Mouse (Mus musculus) ovary, postnatal 14 days (tissue): ENCODE data around the gene Cd68.
"Not testable (repeated sequence)": the region's sequence is repeated elsewhere in the genome, so short reads cannot be mapped to it uniquely, and the experiment has no call there.

ENCODE experiments used
- DNase-seq: peaks from one replicate; pipeline ENCODE4 v3.0.0; 2022; ENCODE audit warnings: low spot score

The Cd68 gene

DNA sequence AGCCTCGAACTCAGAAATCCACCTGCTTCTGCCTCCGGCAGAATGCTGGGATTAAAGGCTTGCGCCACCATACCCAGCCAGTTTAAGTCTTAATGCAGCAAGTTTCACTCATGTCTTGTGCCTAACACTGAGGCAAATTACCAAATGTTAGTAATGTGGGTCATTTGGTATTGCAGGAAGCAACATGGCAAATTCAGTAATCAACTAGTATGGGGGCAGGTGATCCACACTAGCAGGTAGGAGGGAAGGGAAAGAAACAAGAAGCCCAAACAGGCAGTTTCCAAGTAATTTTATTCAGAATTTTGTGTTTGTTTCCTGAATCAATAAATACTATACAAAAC lies 682 bp upstream of the Cd68 start:
- no peak for DNase-seq

DNA sequence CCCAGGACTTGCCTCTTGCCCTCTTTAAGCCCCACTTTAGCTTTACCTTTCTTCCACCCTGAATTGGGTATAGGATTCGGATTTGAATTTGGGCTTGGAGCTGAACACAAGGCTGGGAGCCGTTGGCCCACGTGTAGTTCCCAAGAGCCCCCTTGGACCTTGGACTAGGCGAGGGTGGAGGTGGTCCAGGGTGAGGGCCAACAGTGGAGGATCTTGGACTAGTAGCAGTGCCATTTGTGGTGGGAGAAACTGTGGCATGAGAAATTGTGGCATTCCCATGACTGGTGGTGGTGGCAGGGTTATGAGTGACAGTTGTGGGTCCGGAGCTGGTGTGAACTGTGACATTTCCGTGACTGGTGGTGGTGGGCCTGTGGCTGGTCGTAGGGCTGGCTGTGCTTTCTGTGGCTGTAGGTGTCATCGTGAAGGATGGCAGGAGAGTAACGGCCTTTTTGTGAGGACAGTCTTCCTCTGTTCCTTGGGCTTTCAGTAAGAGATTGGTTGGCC lies 444 bp downstream of the Cd68 start:
- DNase-seq, result no peak

DNA sequence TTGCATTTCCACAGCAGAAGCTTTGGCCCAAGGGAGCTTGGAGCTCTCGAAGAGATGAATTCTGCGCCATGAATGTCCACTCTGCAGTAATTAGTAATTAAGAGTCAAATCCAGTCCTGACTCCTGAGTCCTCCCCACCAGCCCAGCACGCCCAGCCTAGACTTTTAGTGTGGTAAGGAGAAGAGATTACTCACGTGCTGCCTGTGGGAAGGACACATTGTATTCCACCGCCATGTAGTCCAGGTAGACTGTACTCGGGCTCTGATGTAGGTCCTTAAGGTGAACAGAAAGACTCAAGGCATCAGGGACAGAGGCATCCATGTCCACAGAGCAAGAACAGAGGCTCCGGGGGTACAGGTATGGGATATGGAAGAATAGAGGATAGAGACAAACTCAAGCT lies 1.1 kb downstream of the Cd68 start:
- no peak for DNase-seq

DNA sequence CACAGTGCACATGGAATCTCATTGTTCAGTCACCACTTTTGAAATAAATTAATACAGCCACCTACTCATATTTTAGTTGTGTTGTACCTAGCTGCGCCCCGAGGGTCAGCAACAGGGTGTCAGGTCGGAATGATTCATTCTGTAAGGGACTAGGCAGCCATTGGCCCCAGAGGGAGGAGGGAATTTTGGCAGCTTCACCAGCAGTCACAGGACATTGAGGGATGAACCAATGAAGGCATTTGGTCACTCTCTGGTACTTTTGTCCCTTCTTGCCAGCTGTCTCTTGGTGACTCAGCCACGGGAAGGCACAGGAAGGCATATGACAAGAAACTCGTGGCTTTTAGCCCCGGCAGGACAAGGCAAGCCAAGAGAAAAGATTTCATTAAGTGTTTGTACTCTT lies 2.2 kb downstream of the Cd68 start:
- DNase-seq, result no peak

DNA sequence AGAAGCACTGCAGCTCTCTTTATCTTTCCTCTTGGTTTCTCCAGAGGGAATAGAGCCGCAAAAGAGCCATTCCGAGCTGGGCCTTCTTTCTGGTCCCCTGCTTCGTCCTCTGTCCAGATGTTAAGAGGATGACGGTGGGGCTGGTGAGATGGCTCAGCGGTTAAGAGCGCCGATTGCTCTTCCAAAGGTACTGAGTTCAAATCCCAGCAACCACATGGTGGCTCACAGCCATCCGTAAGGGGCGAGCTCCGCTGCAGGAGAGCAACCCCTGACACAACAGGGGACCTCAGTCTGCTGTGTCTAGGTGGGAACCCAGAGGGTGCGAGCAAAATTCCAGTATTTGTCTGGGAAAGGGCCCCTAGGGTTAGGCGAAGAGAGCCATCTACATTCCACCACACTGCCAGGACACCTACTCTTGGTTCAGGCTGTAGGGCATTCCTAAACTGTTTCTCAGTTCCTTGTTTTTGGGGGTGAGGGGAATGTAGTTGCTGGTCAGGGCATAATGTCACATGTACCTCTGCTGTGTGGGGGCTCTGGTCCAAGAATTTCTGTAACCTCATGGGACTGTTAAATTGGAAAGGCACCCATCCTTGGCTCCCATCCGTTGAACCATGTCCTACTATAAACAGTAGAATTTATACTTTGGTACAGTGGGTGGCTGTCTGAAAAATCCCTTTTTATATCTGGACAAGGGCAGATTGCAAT lies 2.8 kb downstream of the Cd68 start:
- no peak for DNase-seq

DNA sequence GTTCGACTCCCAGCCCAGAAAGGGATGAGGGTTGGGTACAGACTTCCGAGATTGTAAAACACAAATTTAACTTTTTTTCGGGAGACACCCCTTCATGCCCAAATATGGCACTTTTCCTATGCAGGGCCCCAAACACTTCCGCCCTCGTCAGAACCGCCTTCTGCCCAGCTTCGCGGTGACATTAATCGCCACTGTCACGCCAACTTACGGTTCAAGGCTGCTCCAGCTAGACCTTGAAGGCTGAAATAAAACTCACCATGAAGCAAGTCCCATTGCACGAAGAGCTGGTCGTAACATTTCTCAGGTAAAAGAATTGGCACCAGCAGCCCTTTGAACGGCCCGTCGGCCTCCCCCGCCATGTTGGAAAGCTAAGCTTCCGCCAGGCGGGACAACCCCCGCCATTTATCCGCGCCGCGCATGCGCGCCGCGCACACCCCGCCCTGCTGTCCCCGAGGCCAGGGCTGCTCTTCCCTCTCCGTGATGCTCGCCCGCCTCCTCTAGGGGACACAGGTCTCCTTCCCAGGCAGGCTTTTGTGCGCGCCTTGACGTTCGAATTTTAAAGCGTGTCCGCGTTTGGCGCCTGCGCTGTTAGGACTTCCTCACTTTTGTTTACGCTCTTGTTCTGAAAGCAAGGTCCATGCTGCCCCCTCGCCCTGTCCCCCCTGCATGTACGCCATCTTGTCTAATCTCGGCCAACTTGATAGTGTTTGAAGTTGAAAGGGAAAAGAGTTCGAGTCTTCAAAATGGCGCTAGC lies 3.6 kb downstream of the Cd68 start, which contains the start of gene Mpdu1:
Mpdu1 (minus strand) TSS at position 430 of the 754 bp plus-strand sequence.
- DNase-seq, result peak; percentile 78

DNA sequence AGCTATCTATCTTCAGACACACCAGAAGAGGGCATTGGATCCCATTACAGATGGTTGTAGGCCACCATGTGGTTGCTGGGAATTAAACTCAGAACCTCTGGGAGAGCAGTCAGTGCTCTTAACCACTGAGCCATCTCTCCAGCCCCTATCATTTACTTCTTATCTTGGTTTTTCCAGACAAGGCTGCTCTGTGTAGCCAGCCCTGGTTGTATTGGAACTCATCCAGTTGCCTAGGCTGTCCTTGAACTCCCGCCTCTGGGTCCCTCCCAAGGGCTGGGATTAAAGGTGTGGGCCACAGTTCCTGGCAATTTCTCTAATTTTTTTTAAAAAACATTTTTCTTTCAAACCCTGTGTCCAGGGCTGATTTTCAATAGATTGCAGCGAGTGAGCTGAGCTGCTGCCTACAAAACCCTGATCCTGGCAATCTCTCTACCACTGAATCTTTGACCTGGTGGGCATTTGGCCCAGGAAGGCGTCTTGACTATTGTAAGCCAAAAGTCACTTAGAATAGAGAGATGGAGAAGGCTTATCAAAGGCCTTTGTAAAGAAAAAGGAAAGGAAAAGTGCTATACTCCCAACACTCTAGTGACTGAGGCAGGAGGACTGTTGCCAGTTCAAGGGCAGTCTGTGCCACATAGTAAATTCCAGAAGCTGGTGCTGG lies 4.6 kb downstream of the Cd68 start:
- no peak for DNase-seq

DNA sequence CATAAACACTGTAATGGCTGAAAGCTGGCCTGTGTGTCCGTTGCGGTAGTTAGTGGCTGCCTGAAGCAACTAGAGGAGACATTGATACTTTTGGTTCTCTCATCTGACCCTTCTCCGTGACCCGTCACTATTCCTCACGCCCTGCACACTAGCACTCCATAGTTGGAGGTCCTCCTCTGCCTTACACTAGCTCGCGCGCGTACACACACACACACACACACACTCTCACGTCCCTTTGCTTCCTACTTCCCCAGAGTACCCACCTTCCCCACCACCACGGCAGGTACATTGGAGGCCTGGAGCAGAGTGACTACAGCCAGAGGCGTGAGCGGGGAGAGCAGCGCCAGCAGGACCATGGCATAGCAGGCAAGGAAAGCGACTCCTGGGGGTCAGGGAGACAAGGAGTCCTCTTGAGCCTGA lies 8.5 kb downstream of the Cd68 start:
- DNase-seq, result no peak

DNA sequence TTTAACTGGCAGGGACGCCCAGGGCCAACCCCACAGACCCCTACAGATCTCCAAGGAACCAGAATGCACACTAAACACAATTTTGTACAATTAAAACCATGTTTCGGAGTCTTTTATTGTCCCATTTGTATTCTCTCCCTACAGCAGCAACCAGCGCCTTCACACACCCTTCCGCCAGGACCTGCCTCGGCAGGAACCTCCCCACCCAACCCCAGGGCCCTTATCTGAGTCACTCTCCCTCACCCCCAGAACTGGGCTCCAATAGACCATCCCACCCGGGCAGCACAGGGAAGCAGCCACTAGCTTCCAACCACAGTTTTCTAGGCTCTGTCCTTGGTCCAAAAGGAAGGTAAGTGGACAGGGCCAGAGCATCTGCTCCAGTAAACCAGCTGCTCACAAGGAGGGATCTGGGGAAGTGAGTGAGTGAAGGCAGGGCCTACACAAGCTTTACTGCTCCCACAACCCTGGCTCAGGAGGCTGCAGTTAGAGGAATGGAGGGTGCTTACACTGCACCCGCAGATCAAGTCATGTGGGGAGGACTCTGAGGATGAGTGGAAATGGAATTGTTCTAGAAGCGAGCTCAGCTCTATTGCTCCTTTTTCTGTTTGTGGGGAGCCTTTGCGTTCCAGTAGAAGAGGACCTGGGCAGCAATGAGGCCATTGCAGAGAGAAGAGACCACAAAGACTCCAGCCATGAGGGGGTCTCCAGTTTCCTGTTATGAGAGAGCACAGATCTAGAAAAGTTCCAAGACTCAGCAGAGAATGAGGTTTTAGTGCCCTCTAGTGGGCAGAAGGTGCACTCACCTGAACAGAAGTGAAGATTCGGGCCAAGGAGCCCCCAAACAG lies 9.1 kb downstream of the Cd68 start:
- DNase-seq, result no peak

DNA sequence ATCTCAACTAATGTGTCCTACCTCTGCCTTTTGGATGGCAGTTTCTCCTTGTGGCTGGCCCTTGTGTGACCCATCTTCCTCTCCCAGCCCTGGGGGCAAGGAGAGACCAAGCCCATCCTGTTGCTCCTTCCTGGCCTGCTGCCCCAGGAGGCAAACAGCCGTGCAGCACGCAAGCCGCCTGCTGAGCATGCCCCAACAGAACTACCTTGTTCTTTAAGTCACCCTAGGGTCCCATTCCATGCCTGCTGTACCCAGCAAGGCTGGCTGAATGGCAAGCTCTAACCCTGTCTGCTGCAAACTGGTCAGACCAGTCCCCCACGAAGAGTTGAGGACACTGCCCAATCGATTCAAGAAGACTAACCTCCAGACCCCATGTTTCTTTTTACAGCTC lies 9.9 kb downstream of the Cd68 start:
- no peak for DNase-seq

DNA sequence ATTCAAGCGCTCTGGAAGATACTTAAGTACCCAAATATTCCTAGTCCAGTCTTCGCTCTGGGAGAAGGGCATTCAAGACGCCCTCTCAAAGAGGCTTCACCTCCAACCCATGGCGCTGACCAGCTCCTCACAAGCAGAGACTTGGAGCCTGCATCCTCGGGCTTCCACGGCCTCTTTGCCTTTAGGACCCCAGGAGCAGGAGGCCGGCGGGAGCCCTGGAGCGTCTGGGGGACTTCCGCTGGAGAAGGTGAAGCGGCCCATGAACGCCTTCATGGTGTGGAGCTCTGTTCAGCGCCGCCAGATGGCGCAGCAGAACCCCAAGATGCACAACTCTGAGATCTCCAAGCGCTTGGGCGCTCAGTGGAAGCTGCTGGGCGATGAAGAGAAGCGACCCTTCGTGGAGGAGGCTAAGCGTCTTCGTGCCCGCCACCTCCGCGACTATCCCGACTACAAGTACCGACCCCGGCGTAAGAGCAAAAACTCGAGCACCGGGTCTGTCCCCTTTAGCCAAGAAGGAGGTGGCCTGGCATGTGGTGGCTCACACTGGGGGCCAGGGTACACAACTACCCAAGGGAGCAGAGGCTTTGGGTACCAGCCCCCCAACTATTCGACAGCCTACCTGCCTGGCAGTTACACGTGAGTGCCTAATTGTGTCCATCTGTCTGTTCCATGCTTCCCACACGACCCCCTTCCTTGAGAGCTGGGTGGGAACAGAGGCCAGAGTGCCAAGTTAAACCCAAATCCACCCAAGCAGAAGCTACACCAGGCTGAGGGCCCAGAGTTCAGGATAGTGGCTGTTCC lies 10.5 kb downstream of the Cd68 start, which contains the start of gene Sox15:
Sox15 (plus strand) TSS at position 51 of the 801 bp plus-strand sequence.
- peak; percentile 56 for DNase-seq

DNA sequence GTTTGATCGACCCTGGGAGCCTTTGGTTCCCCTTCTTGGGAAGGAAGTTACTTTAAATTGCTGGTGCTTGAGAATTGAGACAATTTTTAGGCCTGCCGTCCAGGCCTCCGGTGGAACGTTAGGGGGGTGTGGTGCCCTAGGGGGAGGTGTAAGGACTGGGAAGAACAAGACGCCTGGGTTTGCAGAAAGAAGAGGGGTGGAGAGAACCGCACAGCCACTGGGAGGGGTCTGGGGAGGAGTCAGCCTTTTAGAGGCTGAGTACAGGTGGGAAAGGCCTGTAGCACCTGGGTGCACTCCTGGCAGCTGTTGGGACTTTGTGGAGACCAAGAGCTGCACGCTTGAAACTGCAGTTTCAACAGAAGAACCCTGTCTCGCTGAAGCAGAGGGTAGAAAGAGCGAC lies 11.2 kb downstream of the Cd68 start:
- no peak for DNase-seq

DNA sequence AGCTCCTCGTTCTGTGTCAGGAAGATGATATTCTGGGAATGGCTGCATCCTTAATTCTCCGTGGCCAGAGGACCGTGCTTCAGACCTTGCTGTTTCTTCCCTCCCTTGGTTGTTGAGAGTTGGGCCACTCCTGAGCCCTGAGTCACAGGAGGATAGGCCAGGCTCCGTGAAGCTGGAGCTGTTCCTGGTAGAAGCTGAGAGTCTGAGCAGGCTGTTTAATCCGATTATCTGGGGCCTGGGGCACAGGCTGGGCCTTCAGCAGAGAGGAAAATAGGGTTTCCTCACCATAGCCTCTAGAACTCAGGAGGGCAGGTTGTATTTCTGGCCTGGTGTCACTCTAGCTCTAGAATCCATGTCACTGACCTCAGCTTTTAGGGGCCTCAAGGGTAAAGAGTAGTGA lies 12.6 kb downstream of the Cd68 start:
- DNase-seq, result no peak

DNA sequence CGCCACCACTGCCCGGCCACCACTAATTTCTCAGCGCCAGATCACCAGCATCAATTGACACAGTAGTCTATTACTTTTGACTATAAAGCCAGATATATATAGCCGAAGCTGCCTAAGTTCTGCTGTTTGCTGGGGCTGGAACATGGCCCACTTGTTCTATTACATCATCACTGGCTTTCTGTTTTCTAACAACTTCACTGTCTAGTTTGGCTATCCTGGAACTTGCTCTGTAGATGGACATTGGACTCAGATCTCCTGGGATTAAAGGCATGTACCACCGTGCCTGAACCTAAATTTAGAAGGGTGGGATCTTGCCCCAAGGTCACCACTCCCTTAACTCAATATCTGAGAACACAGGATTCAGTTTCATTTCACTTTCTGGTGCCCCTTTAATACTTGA lies 20.1 kb downstream of the Cd68 start:
- DNase-seq, result no peak

DNA sequence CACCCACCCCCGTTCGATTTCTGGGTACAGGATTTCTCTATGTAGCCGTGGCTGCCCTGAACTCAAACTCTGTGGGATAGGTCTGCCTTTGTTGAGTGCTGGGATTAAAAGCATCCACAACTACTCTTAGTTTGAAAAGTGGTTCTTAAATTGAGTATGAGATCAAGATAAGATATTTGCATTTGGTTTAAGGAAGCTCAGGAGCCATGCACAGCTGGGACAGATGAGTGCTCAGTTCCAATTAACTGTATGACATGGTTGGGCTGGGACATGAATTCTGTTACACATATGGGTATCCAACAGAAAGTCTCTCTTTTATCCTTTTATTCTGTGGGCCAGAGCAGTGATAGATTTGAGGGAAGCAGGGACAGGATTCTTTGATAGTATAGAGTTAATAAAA lies 30.5 kb downstream of the Cd68 start:
- no peak for DNase-seq

DNA sequence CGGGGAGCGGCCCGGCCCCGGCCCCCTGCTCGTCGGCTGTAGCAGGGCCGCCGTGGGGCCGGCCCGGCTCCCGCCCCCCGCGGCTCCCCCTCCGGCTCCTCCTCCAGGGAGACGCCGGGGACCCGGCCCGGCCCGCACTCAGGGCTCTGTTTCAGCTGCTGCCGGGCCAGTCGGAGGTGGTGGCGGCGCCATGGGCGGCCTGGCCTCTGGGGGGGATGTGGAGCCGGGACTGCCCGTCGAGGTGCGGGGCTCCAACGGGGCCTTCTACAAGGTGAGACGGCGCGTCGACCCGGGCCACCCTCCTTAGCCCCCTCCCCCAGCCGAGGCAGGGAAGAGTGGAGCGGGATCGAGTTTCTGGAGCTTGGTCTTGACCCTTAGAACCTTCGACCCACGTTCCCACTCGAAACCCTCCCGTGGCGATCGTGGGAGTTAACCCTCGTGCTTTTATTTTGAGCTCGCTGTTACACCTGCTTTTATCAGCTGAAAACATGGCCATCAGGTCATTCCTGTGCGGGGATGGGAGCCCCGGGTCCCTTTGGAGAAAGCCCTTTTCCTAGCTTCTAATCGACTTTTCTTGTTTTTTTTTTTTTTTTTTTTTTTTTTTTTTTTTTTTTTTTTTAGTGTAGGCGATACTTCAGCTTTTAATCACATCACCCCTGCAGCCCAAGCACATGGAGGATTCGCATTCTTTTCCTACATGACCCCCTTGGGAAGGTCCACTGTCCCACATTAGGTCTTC lies 32.7 kb downstream of the Cd68 start:
- DNase-seq, result peak; percentile 62

DNA sequence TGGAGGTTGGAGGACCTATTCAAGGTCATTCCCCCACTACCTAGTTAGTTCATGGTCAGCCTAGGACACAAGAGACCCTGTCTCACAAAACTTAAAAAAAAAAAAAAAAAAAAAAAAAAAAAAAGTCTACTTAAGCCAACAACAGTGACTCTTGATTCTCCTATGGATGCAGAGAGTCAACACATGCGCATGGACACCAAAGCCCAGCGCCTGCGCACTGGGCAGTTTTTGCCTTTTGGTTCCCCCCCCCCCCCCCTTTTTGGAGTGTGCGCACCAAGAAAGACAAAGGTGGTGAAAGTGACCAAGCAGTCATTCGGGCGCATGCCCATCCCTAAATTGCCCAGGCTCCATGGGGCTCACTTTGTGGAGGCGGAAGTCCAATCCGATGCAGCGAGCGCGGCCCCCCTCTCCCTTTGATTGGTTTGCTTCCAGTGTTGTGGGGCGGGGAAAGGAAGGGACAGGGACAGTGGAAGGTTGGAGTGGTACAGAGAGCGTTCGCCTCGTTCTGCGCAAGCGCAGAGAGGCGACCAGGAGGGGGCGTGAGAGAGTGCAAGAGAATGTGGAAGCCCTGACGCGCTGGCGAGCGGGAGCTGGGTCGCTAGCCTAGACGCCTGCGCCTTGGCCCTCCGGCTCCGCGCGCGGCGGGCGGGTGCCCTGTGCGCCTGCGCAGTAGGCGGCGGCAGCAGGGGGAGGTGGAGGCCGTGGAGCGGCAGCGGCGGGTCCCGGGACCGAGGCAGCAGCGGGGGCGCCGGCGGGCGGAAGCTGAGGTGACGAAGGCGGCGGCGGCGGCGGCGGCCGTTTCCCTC lies 33.5 kb downstream of the Cd68 start, which contains the start of gene Fxr2:
Fxr2 (plus strand) TSS at position 707 of the 806 bp plus-strand sequence.
- peak; percentile 100 for DNase-seq

DNA sequence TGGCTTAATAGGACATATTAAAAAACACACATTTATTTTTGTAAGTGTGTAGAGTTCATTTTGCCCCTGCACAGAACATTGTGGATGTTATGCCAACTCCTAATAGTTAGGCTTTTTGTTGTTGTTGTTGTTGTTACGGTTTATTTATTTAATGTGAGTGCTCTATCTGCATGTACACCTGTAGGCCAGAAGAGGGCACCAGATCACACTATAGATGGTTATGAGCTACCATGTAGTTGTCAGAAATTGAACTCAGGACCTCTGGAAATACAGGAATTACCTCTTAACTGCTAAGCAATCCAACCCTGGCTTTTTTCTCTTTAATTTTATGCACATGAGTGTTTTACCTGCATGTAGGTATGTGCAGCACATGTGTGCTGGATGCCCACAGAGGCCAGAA lies 36.2 kb downstream of the Cd68 start:
- no peak for DNase-seq

DNA sequence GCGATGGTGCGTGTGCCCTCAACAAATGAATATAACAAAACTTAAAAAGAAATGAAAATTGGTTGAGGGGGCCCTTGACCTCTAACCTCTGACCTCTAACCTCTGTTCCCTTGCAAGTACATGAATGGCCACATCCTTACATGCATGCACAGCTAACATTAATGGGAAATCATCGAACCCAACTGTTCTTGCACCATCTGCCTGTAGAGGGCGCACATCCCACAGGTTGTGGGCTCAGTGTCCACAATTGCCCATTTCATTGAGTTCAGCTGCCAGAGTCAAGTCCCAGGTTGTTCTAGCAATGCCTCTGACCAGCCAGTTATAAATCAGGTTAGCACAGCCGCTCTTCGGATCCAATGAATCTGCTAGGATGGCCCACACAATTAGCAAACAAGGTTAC lies 37.7 kb downstream of the Cd68 start:
- DNase-seq, result peak; percentile 69

DNA sequence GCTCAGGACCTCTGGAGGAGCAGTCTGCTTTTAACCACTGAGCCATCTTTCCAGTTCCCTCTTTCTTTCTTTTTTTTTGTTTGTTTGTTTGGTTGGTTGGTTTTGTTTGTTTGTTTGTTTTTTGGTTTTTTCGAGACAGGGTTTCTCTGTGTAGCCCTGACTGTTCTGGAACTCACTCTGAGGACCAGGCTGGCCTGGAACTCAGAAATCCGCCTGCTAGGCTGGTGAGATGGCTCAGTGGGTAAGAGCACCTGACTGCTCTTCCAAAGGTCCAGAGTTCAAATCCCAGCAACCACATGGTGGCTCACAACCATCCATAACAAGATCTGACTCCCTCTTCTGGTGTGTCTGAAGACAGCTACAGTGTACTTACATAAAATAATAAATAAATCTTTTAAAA lies 41.6 kb downstream of the Cd68 start:
- not testable (repeated sequence) for DNase-seq
